Mouse (Mus musculus) forebrain, embryonic 12.5 days (tissue): ENCODE results near the gene Gm12216. TPM values are rescaled to one million over a fixed set of nuclear protein-coding genes. Genes with fewer than 3 reads are reported as not detected.

Experiments used
- ATAC-seq: fragments of 200-750 bp; cut with Nextera tagmentation; 2 replicates; pipeline ENCODE4 v1.8.0; 2017; ENCODE audit warnings: moderate TSS enrichment; ENCODE audit not compliant: low FRiP score
- H3K27ac ChIP-seq: fragments of 300-500 bp; sonication (generic); 2 replicates; pipeline ENCODE4 v1.5.1; 2016; ENCODE audit warnings: mild to moderate bottlenecking
- H3K27me3 ChIP-seq: fragments of 300-500 bp; sonication (generic); 2 replicates; pipeline ENCODE4 v1.6.1; 2016; ENCODE audit warnings: mild to moderate bottlenecking
- H3K36me3 ChIP-seq: fragments of 300-500 bp; sonication (generic); replicated peaks from 2 replicates; pipeline ENCODE4 v1.6.1; 2016; ENCODE audit warnings: mild to moderate bottlenecking
- H3K4me1 ChIP-seq: fragments of 300-500 bp; sonication (generic); 2 replicates; pipeline ENCODE4 v1.6.1; 2016
- H3K4me2 ChIP-seq: fragments of 300-500 bp; sonication (generic); 2 replicates; pipeline ENCODE4 v1.6.1; 2016; ENCODE audit warnings: mild to moderate bottlenecking, moderate library complexity
- H3K4me3 ChIP-seq: fragments of 300-500 bp; sonication (generic); replicated peaks from 2 replicates; pipeline ENCODE4 v1.5.1; 2016; ENCODE audit warnings: mild to moderate bottlenecking
- H3K9ac ChIP-seq: fragments of 300-500 bp; sonication (generic); 2 replicates; pipeline ENCODE4 v1.6.1; 2016; ENCODE audit warnings: mild to moderate bottlenecking
- H3K9me3 ChIP-seq: fragments of 300-500 bp; sonication (generic); 2 replicates; pipeline ENCODE4 v1.6.1; 2016
- WGBS: fragments of 180-500 bp; shearing (Covaris S2); methylation state at CpG from one replicate; pipeline ENCODE4 v1.1.7; 2016; 5-methylcytosine and 5-hydroxymethylcytosine counted together
- polyA plus RNA-seq: library from polyadenylated mRNA; unstranded; fragments of >200 nt; fragmentation: Nextera tagmentation; extraction: Ambion mirVana; gene quantifications from 2 replicates; pipeline ENCODE4 v1.2.1, GENCODE M21; 2016

Gm12216 gene
- polyA plus RNA-seq, 1 experiment from 2014 or later = not detected

DNA sequence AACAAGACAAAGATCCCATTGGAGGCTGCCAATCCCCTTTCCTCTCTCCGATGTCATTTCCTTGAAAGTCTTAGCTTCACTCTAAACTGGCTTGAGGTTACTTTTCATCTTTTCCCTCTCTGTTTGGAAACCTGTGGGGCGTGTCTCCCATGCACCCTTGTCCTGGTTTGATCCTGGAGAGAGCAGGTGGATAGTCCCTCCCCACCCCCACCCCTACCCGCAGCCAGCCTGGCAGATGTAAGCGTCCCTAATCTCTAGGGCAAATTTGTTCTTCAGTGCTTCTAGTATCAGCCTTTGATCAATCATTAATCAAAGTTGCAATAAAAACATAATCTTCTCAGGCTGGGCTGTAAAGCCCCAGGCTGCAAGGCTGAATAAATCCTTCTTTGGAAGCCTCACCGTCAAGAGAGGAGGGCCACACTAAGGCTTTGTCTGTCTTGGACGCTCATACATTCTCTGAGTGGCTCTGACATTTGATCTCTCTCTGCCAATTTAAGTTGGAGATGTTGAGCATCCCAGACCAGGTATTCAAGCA, 61.6 kb downstream of the Gm12216 start:
- Histone ChIP-seq H3K27me3 (no peaks in the 10 kb centered on the region), H3K4me2 (no peak overlapping the region), H3K4me3 (no peak overlapping the region), H3K27ac (no peak overlapping the region), H3K4me1 (0 out of 2 replicates have a peak, but pooled peaks cover 5% of the 10 kb centered on the region), H3K36me3 (no peaks in the 10 kb centered on the region), H3K9me3 (no peaks in the 10 kb centered on the region), H3K9ac (no peak overlapping the region)
- no peak for ATAC-seq
- 59% methylated on average over 6 of the region's 6 CpGs for WGBS

GRCm38 (mm10) chr11:53796409-53797151, 62.5 kb downstream of the Gm12216 start:
- H3K4me2 ChIP-seq = no peak overlapping the region
- no peak overlapping the region for H3K27ac ChIP-seq
- no peaks in the 10 kb centered on the region for H3K27me3 ChIP-seq
- H3K4me3 ChIP-seq = no peak overlapping the region
- no peaks in the 10 kb centered on the region for H3K9me3 ChIP-seq
- no peaks in the 10 kb centered on the region for H3K36me3 ChIP-seq
- H3K9ac ChIP-seq = no peak overlapping the region
- WGBS = 72% methylated on average over 12 of the region's 12 CpGs
- 0 out of 2 replicates have a peak, but pooled peaks cover 5% of the 10 kb centered on the region for H3K4me1 ChIP-seq
- no peak for ATAC-seq

GRCm38 (mm10) chr11:53795813-53796212, 63.2 kb downstream of the Gm12216 start:
- Histone ChIP-seq H3K9ac (no peak overlapping the region), H3K9me3 (no peaks in the 10 kb centered on the region), H3K36me3 (no peaks in the 10 kb centered on the region), H3K27me3 (no peaks in the 10 kb centered on the region), H3K4me1 (0 out of 2 replicates have a peak, but pooled peaks cover 5% of the 10 kb centered on the region), H3K27ac (no peak overlapping the region), H3K4me2 (no peak overlapping the region), H3K4me3 (no peak overlapping the region)
- 83% methylated on average over 8 of the region's 8 CpGs for WGBS
- no peak for ATAC-seq

GRCm38 (mm10) chr11:53794671-53795557, 64.1 kb downstream of the Gm12216 start:
- H3K4me2 ChIP-seq = no peak overlapping the region
- H3K9me3 ChIP-seq = no peaks in the 10 kb centered on the region
- H3K27ac ChIP-seq = no peak overlapping the region
- no peaks in the 10 kb centered on the region for H3K27me3 ChIP-seq
- WGBS = 82% methylated on average over 25 of the region's 25 CpGs
- no peak overlapping the region for H3K4me3 ChIP-seq
- H3K9ac ChIP-seq = no peak overlapping the region
- ATAC-seq = no peak
- H3K4me1 ChIP-seq = 0 out of 2 replicates have a peak, but pooled peaks cover 5% of the 10 kb centered on the region
- no peaks in the 10 kb centered on the region for H3K36me3 ChIP-seq

GRCm38 (mm10) chr11:53794015-53794414, 65.0 kb downstream of the Gm12216 start:
- no peak overlapping the region for H3K27ac ChIP-seq
- H3K27me3 ChIP-seq = no peaks in the 10 kb centered on the region
- 84% methylated on average over 3 of the region's 3 CpGs for WGBS
- H3K9ac ChIP-seq = no peak overlapping the region
- no peaks in the 10 kb centered on the region for H3K9me3 ChIP-seq
- ATAC-seq = no peak
- no peaks in the 10 kb centered on the region for H3K36me3 ChIP-seq
- no peak overlapping the region for H3K4me2 ChIP-seq
- H3K4me1 ChIP-seq = 0 out of 2 replicates have a peak, but pooled peaks cover 5% of the 10 kb centered on the region
- H3K4me3 ChIP-seq = no peak overlapping the region

DNA sequence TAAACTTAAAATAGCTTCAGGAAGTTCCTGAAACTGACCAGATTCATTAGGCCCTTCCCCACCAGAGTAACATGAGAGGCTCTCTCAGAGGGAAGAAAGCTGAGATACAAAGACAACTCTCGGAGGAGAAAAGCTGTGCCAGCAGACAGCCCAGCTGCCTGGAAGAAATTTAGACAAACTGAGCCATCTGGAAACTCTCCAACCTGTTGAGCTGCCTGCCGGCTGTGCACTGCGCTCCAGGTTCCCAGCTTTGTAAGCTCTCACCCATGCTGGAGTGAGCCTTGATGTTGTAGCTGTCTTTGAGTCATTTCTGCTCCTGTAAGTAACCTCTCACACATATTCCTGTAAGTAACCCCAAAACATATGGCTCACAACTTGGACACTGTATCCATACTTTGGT, 66.1 kb downstream of the Gm12216 start:
- H3K9me3 ChIP-seq = no peaks in the 10 kb centered on the region
- no peak overlapping the region for H3K4me2 ChIP-seq
- no peak overlapping the region for H3K4me3 ChIP-seq
- no peak for ATAC-seq
- WGBS = 74% methylated on average over 3 of the region's 3 CpGs
- H3K9ac ChIP-seq = no peak overlapping the region
- H3K27me3 ChIP-seq = no peaks in the 10 kb centered on the region
- no peak overlapping the region for H3K27ac ChIP-seq
- H3K4me1 ChIP-seq = 0 out of 2 replicates have a peak, but pooled peaks cover 5% of the 10 kb centered on the region
- no peaks in the 10 kb centered on the region for H3K36me3 ChIP-seq

GRCm38 (mm10) chr11:53789277-53789676, 69.8 kb downstream of the Gm12216 start:
- H3K9me3 ChIP-seq = no peaks in the 10 kb centered on the region
- no peak overlapping the region for H3K9ac ChIP-seq
- no peaks in the 10 kb centered on the region for H3K4me1 ChIP-seq
- H3K4me2 ChIP-seq = no peak overlapping the region
- no peak overlapping the region for H3K4me3 ChIP-seq
- ATAC-seq = no peak
- H3K27ac ChIP-seq = no peak overlapping the region
- H3K36me3 ChIP-seq = no peaks in the 10 kb centered on the region
- H3K27me3 ChIP-seq = no peaks in the 10 kb centered on the region
- WGBS = 79% methylated on average over 3 of the region's 3 CpGs

DNA sequence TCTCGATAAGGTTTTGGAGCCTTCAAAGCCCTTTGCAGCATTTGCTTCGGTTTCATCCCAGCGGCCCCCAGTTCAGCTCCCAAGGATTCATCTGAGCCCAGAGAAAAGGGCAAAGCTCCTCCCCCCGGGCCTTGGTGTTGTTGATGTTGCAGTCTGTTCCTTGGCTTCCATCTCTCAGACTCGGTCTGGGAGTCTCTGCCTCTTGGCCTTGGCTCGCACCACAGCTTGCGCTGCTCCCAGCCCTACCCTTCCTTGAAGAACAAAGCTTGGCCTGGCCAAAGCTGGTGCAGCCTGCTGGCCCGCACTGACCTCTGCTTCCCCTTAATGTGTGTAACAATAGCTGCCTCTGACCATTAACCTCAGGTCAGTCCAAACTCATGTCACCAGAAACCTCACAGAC, 70.9 kb downstream of the Gm12216 start:
- ATAC-seq = no peak
- Histone ChIP-seq H3K4me1 (no peaks in the 10 kb centered on the region), H3K9ac (no peak overlapping the region), H3K4me3 (no peak overlapping the region), H3K27ac (no peak overlapping the region), H3K9me3 (no peaks in the 10 kb centered on the region), H3K27me3 (no peaks in the 10 kb centered on the region), H3K36me3 (no peaks in the 10 kb centered on the region), H3K4me2 (no peak overlapping the region)
- WGBS = 71% methylated on average over 8 of the region's 8 CpGs

DNA sequence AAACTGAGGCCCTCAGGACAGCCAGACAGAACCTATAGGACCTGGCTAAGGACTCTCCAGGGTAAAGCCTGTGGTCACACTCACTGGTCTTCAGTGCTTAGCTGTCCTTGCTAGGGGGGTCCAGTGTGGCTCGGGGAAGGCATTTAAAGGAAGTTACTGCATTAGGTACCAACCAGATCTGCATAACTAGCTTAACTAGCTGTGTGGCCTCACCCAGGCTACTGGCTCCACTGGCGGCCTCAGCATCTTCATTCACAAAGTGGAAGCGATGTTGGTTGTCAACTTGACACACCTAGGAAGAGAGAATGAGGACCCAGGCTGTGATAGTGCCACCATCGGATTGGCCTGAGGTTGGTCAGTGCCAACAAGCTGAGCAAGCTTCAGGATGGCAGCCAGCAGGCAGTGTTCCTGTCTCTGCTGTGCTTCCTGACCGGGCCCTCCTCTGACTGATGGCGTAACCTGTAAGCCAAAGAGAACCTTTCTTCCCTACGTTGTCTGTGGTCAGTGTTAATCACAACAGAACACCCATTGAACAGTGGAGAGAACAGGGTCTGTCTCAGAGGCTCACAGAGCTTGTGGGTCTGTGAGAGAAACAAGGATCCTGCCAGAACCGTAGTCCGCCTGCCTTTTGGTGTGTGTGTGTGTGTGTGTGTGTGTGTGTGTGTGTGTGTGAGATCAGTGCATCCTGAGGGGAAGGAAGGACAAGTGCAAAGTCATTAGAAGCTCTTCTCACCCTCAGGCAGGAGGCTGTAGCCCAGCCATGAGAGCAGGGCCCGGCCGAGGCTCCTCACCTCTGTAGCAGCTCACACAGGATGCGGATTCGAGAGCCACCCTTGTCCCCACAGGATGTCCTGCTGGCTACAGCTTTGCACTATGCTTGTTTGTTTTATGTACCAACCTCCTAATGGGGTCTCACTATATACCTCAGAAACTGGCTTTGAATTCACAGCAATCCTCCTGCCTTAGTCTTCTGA, 72.7 kb downstream of the Gm12216 start:
- Histone ChIP-seq H3K36me3 (no peaks in the 10 kb centered on the region), H3K4me3 (no peak overlapping the region), H3K9me3 (no peaks in the 10 kb centered on the region), H3K27ac (no peak overlapping the region), H3K9ac (no peak overlapping the region), H3K27me3 (no peaks in the 10 kb centered on the region), H3K4me1 (no peaks in the 10 kb centered on the region), H3K4me2 (no peak overlapping the region)
- ATAC-seq = no peak
- WGBS = 91% methylated on average over 13 of the region's 13 CpGs

DNA sequence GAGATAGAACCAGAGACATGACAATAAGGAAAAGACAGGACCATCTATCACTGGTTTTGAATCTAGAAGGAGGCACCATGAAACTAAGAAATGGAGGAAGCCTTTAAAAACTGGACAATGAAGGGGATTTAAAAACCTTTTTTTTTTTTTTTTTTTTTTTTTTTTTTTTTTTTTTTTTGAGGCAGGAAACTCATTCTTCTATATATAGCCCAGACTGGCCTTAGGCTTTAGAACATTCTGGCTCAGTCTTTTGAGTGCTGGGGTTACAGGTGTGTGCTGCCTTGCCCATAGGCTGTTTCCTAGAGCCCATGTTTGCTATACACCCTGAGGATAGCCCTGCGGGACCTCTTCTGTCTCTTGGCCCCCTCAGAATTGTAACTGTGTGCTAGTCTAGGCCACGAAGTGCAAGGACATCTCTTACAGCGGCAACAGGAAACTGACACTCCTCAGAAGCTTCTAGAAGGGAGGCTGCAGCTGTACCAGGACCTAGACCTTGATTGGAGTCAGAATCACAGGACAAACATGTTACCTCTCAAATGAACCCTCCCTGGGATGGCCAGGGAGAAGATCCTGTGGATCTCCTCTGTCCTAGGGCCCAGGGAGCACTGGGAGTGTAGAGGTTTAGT, 73.6 kb downstream of the Gm12216 start:
- Histone ChIP-seq H3K9ac (no peak overlapping the region), H3K4me1 (no peaks in the 10 kb centered on the region), H3K27me3 (no peaks in the 10 kb centered on the region), H3K4me2 (no peak overlapping the region), H3K36me3 (no peaks in the 10 kb centered on the region), H3K4me3 (no peak overlapping the region), H3K9me3 (no peaks in the 10 kb centered on the region), H3K27ac (no peak overlapping the region)
- WGBS = 82% methylated on average over 3 of the region's 3 CpGs
- no peak for ATAC-seq

DNA sequence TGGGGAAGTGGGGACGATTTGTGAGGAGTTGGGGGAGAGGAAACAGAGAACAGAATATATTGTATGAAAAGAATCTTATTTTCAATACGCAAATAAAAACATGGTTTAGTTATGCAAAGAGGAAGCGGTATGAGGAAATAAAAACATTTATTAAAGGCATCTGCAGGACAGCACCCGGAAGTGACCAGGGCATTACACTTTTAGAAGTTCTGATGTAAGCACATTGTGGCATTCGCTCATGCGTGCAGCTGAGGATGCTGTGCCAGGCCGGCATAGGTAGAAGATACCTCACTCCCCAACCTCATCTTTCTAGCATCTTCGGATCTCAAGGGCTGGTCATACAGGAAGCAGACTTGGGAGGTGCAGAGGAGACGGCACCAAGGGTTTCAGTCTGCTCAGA, 75.8 kb downstream of the Gm12216 start:
- Histone ChIP-seq H3K9ac (no peak overlapping the region), H3K27ac (no peak overlapping the region), H3K4me2 (no peak overlapping the region), H3K9me3 (no peaks in the 10 kb centered on the region), H3K36me3 (no peaks in the 10 kb centered on the region), H3K27me3 (no peaks in the 10 kb centered on the region), H3K4me3 (no peak overlapping the region), H3K4me1 (no peaks in the 10 kb centered on the region)
- no peak for ATAC-seq
- 89% methylated on average over 9 of the region's 9 CpGs for WGBS
